ENCODE assay signal across 9 mouse cellular contexts in genomic region chr11:69416509-69416908, GRCm38 (mm10). TPM values are rescaled to one million over a fixed set of nuclear protein-coding genes. Genes with fewer than 3 reads are reported as not detected.
DNase-seq lines count a peak whose midpoint lies in the region; ATAC-seq and TF ChIP-seq lines count a peak whose summit lies in the region.
"Had no signal": no experiment of that assay in that cellular context is flagged by ENCODE, and none has a peak within 500 bp of the region (broad histone marks: within the 10 kb centered on the region; RNA-seq: fewer than 3 reads in every experiment).

No protein-coding gene starts in this region.

- ATAC-seq in embryonic facial prominence, embryonic 14.5 days (ENCODE audit: low read depth): no peak
- ATAC-seq in intestine, embryonic 16.5 days: no peak
- no peak for ATAC-seq in neural tube, embryonic 14.5 days (ENCODE audit: low read depth)

- no peak for DNase-seq in left cerebral cortex, adult 2 months (ENCODE audit: extremely low spot score in 1 of 2, low spot score in 2 of 2)
- no peak for DNase-seq in left cerebral cortex, postnatal 14 days (ENCODE audit: low spot score in 2 of 2)
- DNase-seq in embryonic facial prominence, embryonic 14.5 days (ENCODE audit: low spot score): no peak
- no peak for DNase-seq in ovary, postnatal 36 days (ENCODE audit: low spot score)
- no peak for DNase-seq in right cerebral cortex, postnatal 36 days (ENCODE audit: low spot score in 2 of 2)
- DNase-seq in left cerebral cortex, postnatal 36 days (ENCODE audit: low spot score in 2 of 2): no peak
- DNase-seq: adrenal gland, adult 8-10 months had no signal

- peaks cover 16% of the 10 kb centered on the region for H3K36me3 ChIP-seq in embryonic facial prominence, embryonic 14.5 days (ENCODE audit: control insufficient read depth, insufficient read depth, low read length)
- H3K36me3 ChIP-seq in intestine, embryonic 16.5 days (ENCODE audit: control insufficient read depth, insufficient read depth, low read length): no peaks in the 10 kb centered on the region
- peaks cover 6% of the 10 kb centered on the region; the same call in 1 of the 2 replicates for H3K36me3 ChIP-seq in neural tube, embryonic 14.5 days (ENCODE audit: control insufficient read depth, insufficient read depth, low read length)

- peak overlapping the region; percentile 94 for H3K9ac ChIP-seq in embryonic facial prominence, embryonic 14.5 days (ENCODE audit: low read depth, low read length)
- H3K9ac ChIP-seq in intestine, embryonic 16.5 days (ENCODE audit: low read depth, low read length): peak overlapping the region; percentile 75
- H3K9ac ChIP-seq in neural tube, embryonic 14.5 days (replicated peaks; ENCODE audit: low read depth, low read length): peak overlapping the region; percentile 99

- peak overlapping the region; percentile 92 for H3K4me2 ChIP-seq in embryonic facial prominence, embryonic 14.5 days (ENCODE audit: low read depth, low read length)
- H3K4me2 ChIP-seq in intestine, embryonic 16.5 days (ENCODE audit: low read depth, low read length): peak overlapping the region; percentile 97
- H3K4me2 ChIP-seq in neural tube, embryonic 14.5 days (ENCODE audit: low read depth, low read length): peak overlapping the region; percentile 99

- peak overlapping the region; percentile 57 for H3K4me3 ChIP-seq in left cerebral cortex, adult 2 months
- H3K4me3 ChIP-seq in embryonic facial prominence, embryonic 14.5 days (ENCODE audit: low read depth, low read length): peak overlapping the region; percentile 77
- H3K4me3 ChIP-seq in intestine, embryonic 16.5 days (ENCODE audit: low read length): peak overlapping the region; percentile 65
- peak overlapping the region; percentile 83 for H3K4me3 ChIP-seq in neural tube, embryonic 14.5 days (ENCODE audit: low read depth, low read length)

- peaks cover 8% of the 10 kb centered on the region for H3K27me3 ChIP-seq in embryonic facial prominence, embryonic 14.5 days (replicated peaks; ENCODE audit: control insufficient read depth, insufficient read depth, low read length)
- peaks cover 4% of the 10 kb centered on the region; the same call in 1 of the 2 replicates for H3K27me3 ChIP-seq in intestine, embryonic 16.5 days (replicated peaks; ENCODE audit: control insufficient read depth, insufficient read depth, low read length)
- H3K27me3 ChIP-seq in neural tube, embryonic 14.5 days (ENCODE audit: control insufficient read depth, insufficient read depth, low read length): peaks cover 3% of the 10 kb centered on the region; the same call in 1 of the 2 replicates

- no peaks in the 10 kb centered on the region for H3K9me3 ChIP-seq in embryonic facial prominence, embryonic 14.5 days (ENCODE audit: control insufficient read depth, low read length)
- no peaks in the 10 kb centered on the region for H3K9me3 ChIP-seq in intestine, embryonic 16.5 days (ENCODE audit: control insufficient read depth, low read length)
- no peaks in the 10 kb centered on the region for H3K9me3 ChIP-seq in neural tube, embryonic 14.5 days (ENCODE audit: control insufficient read depth, low read length)

- H3K27ac ChIP-seq in left cerebral cortex, adult 2 months: peak overlapping the region; percentile 36
- peak overlapping the region; percentile 99 for H3K27ac ChIP-seq in embryonic facial prominence, embryonic 14.5 days (replicated peaks; ENCODE audit: low read depth, low read length)
- H3K27ac ChIP-seq in intestine, embryonic 16.5 days (ENCODE audit: low read length): peak overlapping the region; percentile 98
- H3K27ac ChIP-seq in neural tube, embryonic 14.5 days (ENCODE audit: low read depth, low read length): peak overlapping the region; percentile 99

- H3K4me1 ChIP-seq in embryonic facial prominence, embryonic 14.5 days (ENCODE audit: control insufficient read depth, insufficient read depth, low read length): peaks cover 56% of the 10 kb centered on the region
- peaks cover 56% of the 10 kb centered on the region for H3K4me1 ChIP-seq in intestine, embryonic 16.5 days (ENCODE audit: control insufficient read depth, insufficient read depth, low read length)
- H3K4me1 ChIP-seq in neural tube, embryonic 14.5 days (ENCODE audit: control insufficient read depth, insufficient read depth, low read length): peaks cover 65% of the 10 kb centered on the region

- intact Hi-C loops in left cerebral cortex, adult 2 months (cut with DNase I): loop anchor here (2.0 to 10.0 kb wide), 3 partner anchors 52 to 248 kb away; partner anchors contain the start of genes Cd68, Mpdu1, Trp53 and Wrap53
- intact Hi-C loops in left cerebral cortex, postnatal 14 days (cut with DNase I): loop anchor here (5.0 kb wide), 1 partner anchor 319 kb away; the partner anchor contains the start of gene Per1
- intact Hi-C loops in left cerebral cortex, postnatal 36 days (cut with DNase I): loop anchor here (10.0 kb wide), 1 partner anchor 322 kb away; the partner anchor contains the start of gene Per1

- TF ChIP-seq CTCF in left cerebral cortex, adult 2 months (IDR thresholded peaks at IDR 0.05): no peak

- under 1% methylated on average over 4 of the region's 4 CpGs for WGBS in embryonic facial prominence, embryonic 14.5 days
- 2% methylated on average over 4 of the region's 4 CpGs for WGBS in intestine, embryonic 16.5 days
- WGBS in neural tube, embryonic 14.5 days: 1% methylated on average over 4 of the region's 4 CpGs

RNA-seq across cellular contexts. Expression of gene Kdm6b, which starts 3.0 kb away (rescaled TPM):
- 10 to 100 TPM; 31.1 to 45.3 TPM for total RNA-seq in left cerebral cortex, adult 2 months (2021)
- 10 to 100 TPM; 33.0 to 33.3 TPM for total RNA-seq in left cerebral cortex, postnatal 14 days (2021)
- 24.2 and 24.3 TPM in 2 replicates for polyA plus RNA-seq in embryonic facial prominence, embryonic 14.5 days (2014; fragmentation: Nextera tagmentation; extraction: Ambion mirVana)
- polyA plus RNA-seq in intestine, embryonic 16.5 days (2015; fragmentation: Nextera tagmentation; extraction: Ambion mirVana): 17.6 and 18.8 TPM in 2 replicates
- polyA plus RNA-seq in neural tube, embryonic 14.5 days (2014; fragmentation: Nextera tagmentation; extraction: Ambion mirVana): 36.1 and 37.5 TPM in 2 replicates
- total RNA-seq in left cerebral cortex, postnatal 36 days (2021): 10 to 100 TPM; 19.9 to 23.9 TPM

RNA-seq across cellular contexts. Expression of gene Tmem88, which starts 18.5 kb away (rescaled TPM):
- 1 to 10 TPM; 2.9 to 3.8 TPM for total RNA-seq in left cerebral cortex, adult 2 months (2021)
- 1 to 10 TPM; 2.6 to 2.9 TPM for total RNA-seq in left cerebral cortex, postnatal 14 days (2021)
- polyA plus RNA-seq in embryonic facial prominence, embryonic 14.5 days (2014; fragmentation: Nextera tagmentation; extraction: Ambion mirVana): 19.2 and 21.0 TPM in 2 replicates
- polyA plus RNA-seq in intestine, embryonic 16.5 days (2015; fragmentation: Nextera tagmentation; extraction: Ambion mirVana): 30.8 and 31.0 TPM in 2 replicates
- polyA plus RNA-seq in neural tube, embryonic 14.5 days (2014; fragmentation: Nextera tagmentation; extraction: Ambion mirVana): 2.3 and 5.3 TPM in 2 replicates
- 1 to 10 TPM; 2.9 to 4.7 TPM for total RNA-seq in left cerebral cortex, postnatal 36 days (2021)

RNA-seq across cellular contexts. Expression of gene Cyb5d1, which starts 21.1 kb away (rescaled TPM):
- total RNA-seq in left cerebral cortex, adult 2 months (2021): 10 to 100 TPM; 40.7 to 45.6 TPM
- 10 to 100 TPM; 36.8 to 42.0 TPM for total RNA-seq in left cerebral cortex, postnatal 14 days (2021)
- polyA plus RNA-seq in embryonic facial prominence, embryonic 14.5 days (2014; fragmentation: Nextera tagmentation; extraction: Ambion mirVana): 23.8 and 24.2 TPM in 2 replicates
- 22.6 and 24.0 TPM in 2 replicates for polyA plus RNA-seq in intestine, embryonic 16.5 days (2015; fragmentation: Nextera tagmentation; extraction: Ambion mirVana)
- 21.3 and 29.9 TPM in 2 replicates for polyA plus RNA-seq in neural tube, embryonic 14.5 days (2014; fragmentation: Nextera tagmentation; extraction: Ambion mirVana)
- total RNA-seq in left cerebral cortex, postnatal 36 days (2021): 10 to 100 TPM; 36.4 to 43.1 TPM

RNA-seq across cellular contexts. Expression of gene Naa38, which starts 21.2 kb away (rescaled TPM):
- 100 to 1,000 TPM in 1 of 2 experiments, 10 to 100 TPM in 1; 94.0 to 113 TPM for total RNA-seq in left cerebral cortex, adult 2 months (2021)
- total RNA-seq in left cerebral cortex, postnatal 14 days (2021): 100 to 1,000 TPM in 1 of 2 experiments, 10 to 100 TPM in 1; 92.0 to 106 TPM
- polyA plus RNA-seq in embryonic facial prominence, embryonic 14.5 days (2014; fragmentation: Nextera tagmentation; extraction: Ambion mirVana): 160 and 177 TPM in 2 replicates
- 168 and 170 TPM in 2 replicates for polyA plus RNA-seq in intestine, embryonic 16.5 days (2015; fragmentation: Nextera tagmentation; extraction: Ambion mirVana)
- polyA plus RNA-seq in neural tube, embryonic 14.5 days (2014; fragmentation: Nextera tagmentation; extraction: Ambion mirVana): 112 and 132 TPM in 2 replicates
- 100 to 1,000 TPM in 1 of 2 experiments, 10 to 100 TPM in 1; 97.9 to 108 TPM for total RNA-seq in left cerebral cortex, postnatal 36 days (2021)

RNA-seq across cellular contexts. Expression of gene Chd3, which starts 47.3 kb away (rescaled TPM):
- 100 to 1,000 TPM; 406 to 416 TPM for total RNA-seq in left cerebral cortex, adult 2 months (2021)
- 100 to 1,000 TPM; 531 to 563 TPM for total RNA-seq in left cerebral cortex, postnatal 14 days (2021)
- polyA plus RNA-seq in embryonic facial prominence, embryonic 14.5 days (2014; fragmentation: Nextera tagmentation; extraction: Ambion mirVana): 68.9 and 73.3 TPM in 2 replicates
- polyA plus RNA-seq in intestine, embryonic 16.5 days (2015; fragmentation: Nextera tagmentation; extraction: Ambion mirVana): 33.4 and 35.5 TPM in 2 replicates
- polyA plus RNA-seq in neural tube, embryonic 14.5 days (2014; fragmentation: Nextera tagmentation; extraction: Ambion mirVana): 86.0 and 89.6 TPM in 2 replicates
- 100 to 1,000 TPM; 421 to 443 TPM for total RNA-seq in left cerebral cortex, postnatal 36 days (2021)

Comparison
In these comparisons a context has a peak if more than half of its experiments do, and no peak if none do; other contexts are left out.
1. H3K27ac ChIP-seq: peak in every context shown above with its lines; median percentile 99 in embryonic facial prominence, embryonic 14.5 days; 99 in neural tube, embryonic 14.5 days; 98 in intestine, embryonic 16.5 days; 36 in left cerebral cortex, adult 2 months.